Mouse (Mus musculus) limb, embryonic 12.5 days (tissue): ENCODE measurements around the gene Homer3. TPM values are rescaled to one million over a fixed set of nuclear protein-coding genes. Genes with fewer than 3 reads are reported as not detected.
A peak's percentile ranks its signal among the peaks of the same experiment; 100 is the strongest.

Experiments used
- ATAC-seq: fragments of 200-750 bp; cut with Nextera tagmentation; 2 replicates; pipeline ENCODE4 v1.8.0; 2017; ENCODE audit warnings: low read depth, moderate TSS enrichment; ENCODE audit not compliant: insufficient number of reproducible peaks, insufficient read depth, low FRiP score, low TSS enrichment
- H3K27ac ChIP-seq: fragments of 300-500 bp; sonication (generic); 2 replicates; pipeline ENCODE4 v1.5.1; 2016; ENCODE audit warnings: mild to moderate bottlenecking, moderate library complexity
- H3K27me3 ChIP-seq: fragments of 300-500 bp; sonication (generic); 2 replicates; pipeline ENCODE4 v1.6.1; 2016; ENCODE audit warnings: mild to moderate bottlenecking, moderate library complexity
- H3K36me3 ChIP-seq: fragments of 300-500 bp; sonication (generic); 2 replicates; pipeline ENCODE4 v1.6.1; 2016; ENCODE audit warnings: mild to moderate bottlenecking, moderate library complexity
- H3K4me1 ChIP-seq: fragments of 300-500 bp; sonication (generic); replicated peaks from 2 replicates; pipeline ENCODE4 v1.6.1; 2016
- H3K4me2 ChIP-seq: fragments of 300-500 bp; sonication (generic); 2 replicates; pipeline ENCODE4 v1.6.1; 2016; ENCODE audit warnings: mild to moderate bottlenecking, moderate library complexity
- H3K4me3 ChIP-seq: fragments of 300-500 bp; sonication (generic); replicated peaks from 2 replicates; pipeline ENCODE4 v1.5.1; 2016; ENCODE audit warnings: mild to moderate bottlenecking
- H3K9ac ChIP-seq: fragments of 300-500 bp; sonication (generic); replicated peaks from 2 replicates; pipeline ENCODE4 v1.6.1; 2016; ENCODE audit warnings: mild to moderate bottlenecking, moderate library complexity
- H3K9me3 ChIP-seq: fragments of 300-500 bp; sonication (generic); 2 replicates; pipeline ENCODE4 v1.6.1; 2016; ENCODE audit warnings: mild to moderate bottlenecking, moderate library complexity
- WGBS: fragments of 180-500 bp; shearing (Covaris S2); methylation state at CpG from one replicate; pipeline ENCODE4 v1.1.7; 2016; 5-methylcytosine and 5-hydroxymethylcytosine counted together
- polyA plus RNA-seq: library from polyadenylated mRNA; unstranded; fragments of >200 nt; fragmentation: Nextera tagmentation; extraction: Ambion mirVana; gene quantifications from 2 replicates; pipeline ENCODE4 v1.2.1, GENCODE M21; 2016

Gene Homer3
- 88.9 and 92.6 TPM in 2 replicates for polyA plus RNA-seq

GRCm38 (mm10) chr8:70282603-70283135, at the start of gene Homer3:
Homer3 (plus strand) TSS chr8:70282827.
- ATAC-seq: peak; percentile 84
- H3K9ac ChIP-seq: peak within 1 kb of the TSS; percentile 95
- H3K9me3 ChIP-seq: peaks cover 12% of the 10 kb centered on the region
- peak within 1 kb of the TSS; percentile 88 for H3K27ac ChIP-seq
- under 1% methylated on average over 36 of the region's 36 CpGs for WGBS
- peak within 1 kb of the TSS; percentile 92 for H3K4me3 ChIP-seq
- no peaks in the 10 kb centered on the region for H3K27me3 ChIP-seq
- peak within 1 kb of the TSS; percentile 81 for H3K4me2 ChIP-seq
- H3K36me3 ChIP-seq: peaks cover 33% of the 10 kb centered on the region
- H3K4me1 ChIP-seq: peaks cover 20% of the 10 kb centered on the region

GRCm38 (mm10) chr8:70233606-70234005, 49.0 kb upstream of the Homer3 start:
- no peak overlapping the region for H3K27ac ChIP-seq
- peak overlapping the region; percentile 81; the same call in 1 of the 2 replicates for H3K9ac ChIP-seq
- H3K36me3 ChIP-seq: peaks cover 52% of the 10 kb centered on the region
- no peaks in the 10 kb centered on the region for H3K27me3 ChIP-seq
- H3K4me1 ChIP-seq: peaks cover 19% of the 10 kb centered on the region
- H3K4me3 ChIP-seq: peak overlapping the region; percentile 80
- 7% methylated on average over 13 of the region's 13 CpGs for WGBS
- H3K4me2 ChIP-seq: peak overlapping the region; percentile 96
- H3K9me3 ChIP-seq: no peaks in the 10 kb centered on the region
- ATAC-seq: no peak

- H3K9ac ChIP-seq: peak within 1 kb of the TSS; percentile 81
- no peaks in the 10 kb centered on the region for H3K9me3 ChIP-seq
- peak within 1 kb of the TSS; percentile 80 for H3K4me3 ChIP-seq
- peaks cover 52% of the 10 kb centered on the region for H3K36me3 ChIP-seq
- H3K27me3 ChIP-seq: no peaks in the 10 kb centered on the region
- under 1% methylated on average over 66 of the region's 67 CpGs for WGBS
- H3K27ac ChIP-seq: peak within 1 kb of the TSS; percentile 91
- H3K4me1 ChIP-seq: peaks cover 19% of the 10 kb centered on the region
- ATAC-seq: peak; percentile 96
- H3K4me2 ChIP-seq: peak within 1 kb of the TSS; percentile 96
Observed at GRCm38 (mm10) chr8:70234080-70234780, 48.4 kb upstream of the Homer3 start, which contains the start of the genes Sugp2 and Armc6. Sugp2 (plus strand) TSS chr8:70234226. Armc6 (minus strand) TSS chr8:70234466.

- H3K9me3 ChIP-seq: no peaks in the 10 kb centered on the region
- H3K27me3 ChIP-seq: no peaks in the 10 kb centered on the region
- no peak; the same call in 1 of the 2 replicates for ATAC-seq
- H3K4me2 ChIP-seq: peak overlapping the region; percentile 96
- H3K4me1 ChIP-seq: peaks cover 19% of the 10 kb centered on the region
- H3K4me3 ChIP-seq: peak overlapping the region; percentile 80
- H3K27ac ChIP-seq: peak overlapping the region; percentile 91
- peaks cover 52% of the 10 kb centered on the region for H3K36me3 ChIP-seq
- H3K9ac ChIP-seq: peak overlapping the region; percentile 81
- WGBS: under 1% methylated on average over 15 of the region's 15 CpGs
Observed at GRCm38 (mm10) chr8:70234781-70235128, 47.9 kb upstream of the Homer3 start.

- ATAC-seq: no peak
- 90% methylated on average over 2 of the region's 2 CpGs for WGBS
- no peak overlapping the region for H3K4me3 ChIP-seq
- no peak overlapping the region for H3K4me2 ChIP-seq
- H3K9me3 ChIP-seq: no peaks in the 10 kb centered on the region
- H3K9ac ChIP-seq: no peak overlapping the region
- peaks cover 19% of the 10 kb centered on the region for H3K4me1 ChIP-seq
- no peak overlapping the region for H3K27ac ChIP-seq
- peaks cover 67% of the 10 kb centered on the region for H3K36me3 ChIP-seq
- no peaks in the 10 kb centered on the region for H3K27me3 ChIP-seq
Observed at GRCm38 (mm10) chr8:70237842-70238241, 44.8 kb upstream of the Homer3 start.

- H3K4me3 ChIP-seq: no peak overlapping the region
- H3K4me2 ChIP-seq: no peak overlapping the region
- no peak overlapping the region for H3K27ac ChIP-seq
- no peaks in the 10 kb centered on the region for H3K9me3 ChIP-seq
- H3K4me1 ChIP-seq: peaks cover 5% of the 10 kb centered on the region; the same call in 1 of the 2 replicates
- WGBS: 84% methylated on average over 5 of the region's 5 CpGs
- ATAC-seq: no peak
- H3K27me3 ChIP-seq: no peaks in the 10 kb centered on the region
- no peak overlapping the region for H3K9ac ChIP-seq
- peaks cover 91% of the 10 kb centered on the region for H3K36me3 ChIP-seq
Observed at GRCm38 (mm10) chr8:70240642-70241041, 42.0 kb upstream of the Homer3 start.

GRCm38 (mm10) chr8:70246622-70247021, 36.0 kb upstream of the Homer3 start:
- no peak for ATAC-seq
- H3K4me1 ChIP-seq: no peaks in the 10 kb centered on the region; the same call in 1 of the 2 replicates
- no peak overlapping the region for H3K9ac ChIP-seq
- no peaks in the 10 kb centered on the region for H3K27me3 ChIP-seq
- no peak overlapping the region for H3K4me3 ChIP-seq
- H3K36me3 ChIP-seq: peaks cover 93% of the 10 kb centered on the region
- no peak overlapping the region for H3K27ac ChIP-seq
- 91% methylated on average over 6 of the region's 6 CpGs for WGBS
- no peaks in the 10 kb centered on the region for H3K9me3 ChIP-seq
- H3K4me2 ChIP-seq: no peak overlapping the region

- H3K4me2 ChIP-seq: no peak overlapping the region
- H3K36me3 ChIP-seq: peaks cover 93% of the 10 kb centered on the region
- H3K27me3 ChIP-seq: no peaks in the 10 kb centered on the region
- no peak for ATAC-seq
- no peaks in the 10 kb centered on the region; the same call in 1 of the 2 replicates for H3K4me1 ChIP-seq
- no peak overlapping the region for H3K4me3 ChIP-seq
- no peak overlapping the region for H3K9ac ChIP-seq
- WGBS: 91% methylated on average over 3 of the region's 3 CpGs
- no peaks in the 10 kb centered on the region for H3K9me3 ChIP-seq
- no peak overlapping the region for H3K27ac ChIP-seq
Observed at GRCm38 (mm10) chr8:70247841-70248240, 34.8 kb upstream of the Homer3 start.

- H3K27ac ChIP-seq: no peak overlapping the region
- H3K9me3 ChIP-seq: no peaks in the 10 kb centered on the region
- H3K36me3 ChIP-seq: peaks cover 99% of the 10 kb centered on the region
- H3K4me2 ChIP-seq: no peak overlapping the region
- H3K27me3 ChIP-seq: no peaks in the 10 kb centered on the region
- 89% methylated on average over 1 of the region's 1 CpGs for WGBS
- ATAC-seq: no peak
- no peaks in the 10 kb centered on the region for H3K4me1 ChIP-seq
- no peak overlapping the region for H3K4me3 ChIP-seq
- no peak overlapping the region for H3K9ac ChIP-seq
Observed at GRCm38 (mm10) chr8:70254628-70255027, 28.0 kb upstream of the Homer3 start.

- H3K4me2 ChIP-seq: no peak overlapping the region
- no peak for ATAC-seq
- no peak overlapping the region for H3K9ac ChIP-seq
- H3K27ac ChIP-seq: no peak overlapping the region
- WGBS: 85% methylated on average over 3 of the region's 3 CpGs
- H3K4me1 ChIP-seq: no peaks in the 10 kb centered on the region
- H3K4me3 ChIP-seq: no peak overlapping the region
- no peaks in the 10 kb centered on the region for H3K9me3 ChIP-seq
- no peaks in the 10 kb centered on the region for H3K27me3 ChIP-seq
- peaks cover 100% of the 10 kb centered on the region for H3K36me3 ChIP-seq
Observed at GRCm38 (mm10) chr8:70257456-70257855, 25.2 kb upstream of the Homer3 start.

GRCm38 (mm10) chr8:70258600-70258999, 24.0 kb upstream of the Homer3 start:
- Histone ChIP-seq H3K4me1 (no peaks in the 10 kb centered on the region), H3K27ac (no peak overlapping the region), H3K27me3 (no peaks in the 10 kb centered on the region), H3K9ac (no peak overlapping the region), H3K36me3 (peaks cover 100% of the 10 kb centered on the region), H3K9me3 (no peaks in the 10 kb centered on the region), H3K4me3 (no peak overlapping the region), H3K4me2 (no peak overlapping the region)
- WGBS: 91% methylated on average over 5 of the region's 5 CpGs
- no peak for ATAC-seq
